Mouse (Mus musculus) kidney, postnatal 4 days (tissue): Measurements from ENCODE around the gene Gm28490.
"Not testable (repeated sequence)": the region's sequence is repeated elsewhere in the genome, so short reads cannot be mapped to it uniquely, and the experiment has no call there.

Source experiments
- DNase-seq, 2 experiments: peaks; one replicate each; pipeline ENCODE4 v3.0.0; 2021; ENCODE audit warnings: mixed read lengths in 2 of 2

Gm28490 gene

DNA sequence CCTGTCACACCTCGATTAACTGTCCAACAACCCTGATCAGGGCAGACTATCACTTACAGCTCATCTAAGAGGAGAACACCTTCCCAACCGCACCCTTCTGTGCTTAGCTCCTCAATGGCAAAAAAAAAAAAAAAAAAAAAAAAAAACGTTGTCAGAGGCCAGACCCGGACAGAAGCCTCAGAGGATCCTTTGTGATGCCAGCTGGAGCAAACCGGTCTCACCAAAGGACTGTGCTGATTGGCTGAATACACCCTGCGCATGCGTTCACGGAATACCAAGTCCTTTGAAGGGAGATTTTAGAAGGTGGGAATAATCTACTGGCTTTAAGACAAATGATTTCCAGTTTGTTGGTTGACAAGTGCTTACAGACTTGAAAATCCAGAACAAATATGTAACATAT is at the start of gene Gm28490:
Gene Gm28490, minus strand, starts transcription at position 101 of the 400 bp plus-strand sequence.
- DNase-seq, result not testable (repeated sequence)
